In the genomic region with DNA sequence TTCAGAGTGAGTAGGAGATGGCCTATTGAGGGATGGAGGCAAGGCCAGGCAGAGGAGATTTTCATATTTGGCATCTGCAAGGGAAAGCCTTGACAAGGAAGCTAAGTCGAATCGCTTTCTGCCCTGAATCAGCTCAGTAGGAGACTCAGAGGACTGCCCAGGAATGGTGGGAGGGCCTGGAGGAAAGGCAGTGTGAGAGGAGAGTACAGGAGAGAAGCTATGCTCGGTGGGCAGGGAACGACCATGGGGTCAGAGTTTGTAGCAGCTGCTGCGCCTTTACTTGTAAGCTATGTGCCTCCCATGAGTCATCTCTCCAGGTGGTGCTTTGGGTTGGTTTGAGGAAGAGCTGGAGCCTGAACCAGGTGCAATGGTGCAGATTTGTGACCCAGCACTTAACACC, we compare ENCODE assay signal across 9 mouse cellular contexts. TPM values are rescaled to one million over a fixed set of nuclear protein-coding genes. Genes with fewer than 3 reads are reported as not detected.
DNase-seq lines count a peak whose midpoint lies in the region; ATAC-seq and TF ChIP-seq lines count a peak whose summit lies in the region.
"Had no signal": no experiment of that assay in that cellular context is flagged by ENCODE, and none has a peak within 500 bp of the region (broad histone marks: within the 10 kb centered on the region; RNA-seq: fewer than 3 reads in every experiment).

No protein-coding gene starts in this region.

- no peak for DNase-seq in kidney, adult 8-10 months
- peak; percentile 5 for DNase-seq in brain, embryonic 14.5 days (ENCODE audit: low read depth)
- no peak for DNase-seq in right cerebral cortex, postnatal 36 days (ENCODE audit: low spot score in 2 of 2)
- DNase-seq in adrenal gland, postnatal 36 days = no peak
- DNase-seq in left cerebral cortex, postnatal 25 days (ENCODE audit: low spot score in 2 of 2) = no peak

- H3K4me1 ChIP-seq in kidney, embryonic 14.5 days (ENCODE audit: control insufficient read depth, insufficient read depth, low read length) = peaks cover 20% of the 10 kb centered on the region
- peaks cover 32% of the 10 kb centered on the region for H3K4me1 ChIP-seq in hindbrain, embryonic 16.5 days (ENCODE audit: control insufficient read depth, insufficient read depth, low read depth, low read length)
- H3K4me1 ChIP-seq in midbrain, embryonic 16.5 days (ENCODE audit: control insufficient read depth, insufficient read depth, low read length) = peaks cover 33% of the 10 kb centered on the region

- H3K27me3 ChIP-seq in kidney, embryonic 14.5 days (ENCODE audit: control insufficient read depth, insufficient read depth, low read length) = no peaks in the 10 kb centered on the region
- H3K27me3 ChIP-seq in hindbrain, embryonic 16.5 days (replicated peaks; ENCODE audit: control insufficient read depth, insufficient read depth, low read length) = no peaks in the 10 kb centered on the region
- H3K27me3 ChIP-seq in midbrain, embryonic 16.5 days (ENCODE audit: control insufficient read depth, insufficient read depth, low read depth, low read length) = no peaks in the 10 kb centered on the region

- H3K9ac ChIP-seq in kidney, embryonic 14.5 days (ENCODE audit: low read depth, low read length) = peak overlapping the region; percentile 20; the same call in 1 of the 2 replicates
- peak overlapping the region; percentile 93 for H3K9ac ChIP-seq in hindbrain, embryonic 16.5 days (ENCODE audit: low read depth, low read length)
- peak overlapping the region; percentile 87 for H3K9ac ChIP-seq in midbrain, embryonic 16.5 days (ENCODE audit: low read depth, low read length)

- TF ChIP-seq POLR2A in brain, embryonic 14.5 days (IDR thresholded peaks at IDR 0.05; ENCODE audit: borderline replicate concordance, extremely low read depth, insufficient read depth, insufficient read length, poor library complexity, severe bottlenecking) = no peak

- peak overlapping the region; percentile 96 for H3K4me3 ChIP-seq in kidney, embryonic 14.5 days (ENCODE audit: low read length)
- peak overlapping the region; percentile 88 for H3K4me3 ChIP-seq in hindbrain, embryonic 16.5 days (ENCODE audit: low read length)
- H3K4me3 ChIP-seq in midbrain, embryonic 16.5 days (ENCODE audit: low read depth, low read length) = peak overlapping the region; percentile 95

- intact Hi-C loops in left cerebral cortex, postnatal 25 days (cut with DNase I) = no loop called here

- peaks cover 13% of the 10 kb centered on the region; the same call in 1 of the 2 replicates for H3K36me3 ChIP-seq in kidney, embryonic 14.5 days (ENCODE audit: control insufficient read depth, insufficient read depth, low read length)
- H3K36me3 ChIP-seq in hindbrain, embryonic 16.5 days (ENCODE audit: control insufficient read depth, insufficient read depth, low read length) = peaks cover 8% of the 10 kb centered on the region; the same call in 1 of the 2 replicates
- no peaks in the 10 kb centered on the region for H3K36me3 ChIP-seq in midbrain, embryonic 16.5 days (ENCODE audit: control insufficient read depth, insufficient read depth, low read length)

- no peak for TF ChIP-seq CTCF in brain, embryonic 14.5 days (IDR thresholded peaks at IDR 0.05; ENCODE audit: borderline replicate concordance, extremely low read depth, insufficient read depth, insufficient read length)

- ATAC-seq in kidney, embryonic 14.5 days (ENCODE audit: low FRiP score, low TSS enrichment) = no peak
- no peak for ATAC-seq in hindbrain, embryonic 16.5 days
- ATAC-seq in midbrain, embryonic 16.5 days = no peak

- peak overlapping the region; percentile 76 for H3K4me2 ChIP-seq in kidney, embryonic 14.5 days (replicated peaks; ENCODE audit: low read depth, low read length)
- peak overlapping the region; percentile 93 for H3K4me2 ChIP-seq in hindbrain, embryonic 16.5 days (ENCODE audit: low read length)
- H3K4me2 ChIP-seq in midbrain, embryonic 16.5 days (ENCODE audit: low read length) = peak overlapping the region; percentile 67

- H3K9me3 ChIP-seq in kidney, embryonic 14.5 days (ENCODE audit: control insufficient read depth, low read length) = no peaks in the 10 kb centered on the region
- H3K9me3 ChIP-seq in hindbrain, embryonic 16.5 days (ENCODE audit: control insufficient read depth, low read length) = no peaks in the 10 kb centered on the region
- H3K9me3 ChIP-seq in midbrain, embryonic 16.5 days (replicated peaks; ENCODE audit: control insufficient read depth, low read length, poor library complexity, severe bottlenecking) = no peaks in the 10 kb centered on the region

- no peak overlapping the region; the same call in 1 of the 2 replicates for H3K27ac ChIP-seq in kidney, embryonic 14.5 days (ENCODE audit: low read depth, low read length)
- H3K27ac ChIP-seq in hindbrain, embryonic 16.5 days (ENCODE audit: low read depth, low read length) = peak overlapping the region; percentile 98
- H3K27ac ChIP-seq in midbrain, embryonic 16.5 days (ENCODE audit: low read length) = peak overlapping the region; percentile 99

- 32% methylated on average over 5 of the region's 5 CpGs for WGBS in kidney, embryonic 14.5 days
- WGBS in hindbrain, embryonic 16.5 days = 32% methylated on average over 5 of the region's 5 CpGs
- 43% methylated on average over 5 of the region's 5 CpGs for WGBS in midbrain, embryonic 16.5 days

RNA-seq across cellular contexts. Expression of gene Ewsr1, which starts 1.7 kb away (rescaled TPM):
- polyA plus RNA-seq in kidney, embryonic 14.5 days (2014; fragmentation: Nextera tagmentation; extraction: Ambion mirVana) = 506 and 517 TPM in 2 replicates
- polyA plus RNA-seq in brain, embryonic 14.5 days (2012; rRNA removed) = 402 and 518 TPM in 2 replicates
- 520 and 571 TPM in 2 replicates for polyA plus RNA-seq in hindbrain, embryonic 16.5 days (2015; fragmentation: Nextera tagmentation; extraction: Ambion mirVana)
- 548 and 592 TPM in 2 replicates for polyA plus RNA-seq in midbrain, embryonic 16.5 days (2015; fragmentation: Nextera tagmentation; extraction: Ambion mirVana)
- total RNA-seq in adrenal gland, postnatal 36 days (2021) = 100 to 1,000 TPM; 219 to 230 TPM
- total RNA-seq in left cerebral cortex, postnatal 25 days (2021) = 100 to 1,000 TPM; 259 to 301 TPM

RNA-seq across cellular contexts. Expression of gene Rhbdd3, which starts 2.1 kb away (rescaled TPM):
- 25.5 and 29.0 TPM in 2 replicates for polyA plus RNA-seq in kidney, embryonic 14.5 days (2014; fragmentation: Nextera tagmentation; extraction: Ambion mirVana)
- 41.9 and 51.4 TPM in 2 replicates for polyA plus RNA-seq in brain, embryonic 14.5 days (2012; rRNA removed)
- polyA plus RNA-seq in hindbrain, embryonic 16.5 days (2015; fragmentation: Nextera tagmentation; extraction: Ambion mirVana) = 43.3 and 45.0 TPM in 2 replicates
- polyA plus RNA-seq in midbrain, embryonic 16.5 days (2015; fragmentation: Nextera tagmentation; extraction: Ambion mirVana) = 46.9 and 48.8 TPM in 2 replicates
- total RNA-seq in adrenal gland, postnatal 36 days (2021) = 10 to 100 TPM; 17.3 to 27.7 TPM
- total RNA-seq in left cerebral cortex, postnatal 25 days (2021) = 10 to 100 TPM; 20.9 to 21.0 TPM

RNA-seq across cellular contexts. Expression of gene Gas2l1, which starts 35.7 kb away (rescaled TPM):
- 30.2 and 47.3 TPM in 2 replicates for polyA plus RNA-seq in kidney, embryonic 14.5 days (2014; fragmentation: Nextera tagmentation; extraction: Ambion mirVana)
- polyA plus RNA-seq in brain, embryonic 14.5 days (2012; rRNA removed) = 32.6 and 38.1 TPM in 2 replicates
- polyA plus RNA-seq in hindbrain, embryonic 16.5 days (2015; fragmentation: Nextera tagmentation; extraction: Ambion mirVana) = 19.1 and 21.6 TPM in 2 replicates
- 19.5 and 20.6 TPM in 2 replicates for polyA plus RNA-seq in midbrain, embryonic 16.5 days (2015; fragmentation: Nextera tagmentation; extraction: Ambion mirVana)
- total RNA-seq in adrenal gland, postnatal 36 days (2021) = 10 to 100 TPM; 41.4 to 50.8 TPM
- total RNA-seq in left cerebral cortex, postnatal 25 days (2021) = 10 to 100 TPM; 82.5 to 95.0 TPM

RNA-seq across cellular contexts. Expression of gene Rasl10a, which starts 42.9 kb away (rescaled TPM):
- 4.1 and 4.6 TPM in 2 replicates for polyA plus RNA-seq in kidney, embryonic 14.5 days (2014; fragmentation: Nextera tagmentation; extraction: Ambion mirVana)
- 0.41 and 0.48 TPM in 2 replicates for polyA plus RNA-seq in brain, embryonic 14.5 days (2012; rRNA removed)
- 2.0 TPM in 2 replicates for polyA plus RNA-seq in hindbrain, embryonic 16.5 days (2015; fragmentation: Nextera tagmentation; extraction: Ambion mirVana)
- polyA plus RNA-seq in midbrain, embryonic 16.5 days (2015; fragmentation: Nextera tagmentation; extraction: Ambion mirVana) = 1.1 and 1.2 TPM in 2 replicates
- total RNA-seq in adrenal gland, postnatal 36 days (2021) = under 1 TPM in 1 of 2 experiments, not detected in 1; 0.56 TPM
- 10 to 100 TPM; 68.0 to 80.4 TPM for total RNA-seq in left cerebral cortex, postnatal 25 days (2021)
- total RNA-seq: liver, adult 2 months had no signal

RNA-seq across cellular contexts. Expression of gene Emid1, which starts 51.3 kb away (rescaled TPM):
- polyA plus RNA-seq in kidney, embryonic 14.5 days (2014; fragmentation: Nextera tagmentation; extraction: Ambion mirVana) = 141 and 178 TPM in 2 replicates
- 10.3 and 13.4 TPM in 2 replicates for polyA plus RNA-seq in brain, embryonic 14.5 days (2012; rRNA removed)
- polyA plus RNA-seq in hindbrain, embryonic 16.5 days (2015; fragmentation: Nextera tagmentation; extraction: Ambion mirVana) = 15.8 and 18.2 TPM in 2 replicates
- polyA plus RNA-seq in midbrain, embryonic 16.5 days (2015; fragmentation: Nextera tagmentation; extraction: Ambion mirVana) = 9.5 and 12.4 TPM in 2 replicates
- 1 to 10 TPM; 7.8 to 9.0 TPM for total RNA-seq in adrenal gland, postnatal 36 days (2021)
- 10 to 100 TPM in 1 of 2 experiments, 1 to 10 TPM in 1; 9.7 to 11.8 TPM for total RNA-seq in left cerebral cortex, postnatal 25 days (2021)

Comparison
In these comparisons a context has a peak if more than half of its experiments do, and no peak if none do; other contexts are left out.
1. H3K9ac ChIP-seq: peak in every context shown above with its lines; median percentile 93 in hindbrain, embryonic 16.5 days; 87 in midbrain, embryonic 16.5 days; 20 in kidney, embryonic 14.5 days.